Mouse (Mus musculus) myocyte (in vitro differentiated cells): Measurements from ENCODE around the gene Lap3. TPM values are rescaled to one million over a fixed set of nuclear protein-coding genes. Genes with fewer than 3 reads are reported as not detected.

Source experiments
- H3K27me3 ChIP-seq: one replicate; pipeline ENCODE4 v1.6.1; 2011; ENCODE audit not compliant: control insufficient read depth, insufficient read depth, insufficient read length
- H3K36me3 ChIP-seq: one replicate; pipeline ENCODE4 v1.6.1; 2011; ENCODE audit not compliant: control insufficient read depth, insufficient read depth
- H3K4me2 ChIP-seq: one replicate; pipeline ENCODE4 v1.6.1; 2011; ENCODE audit warnings: low read depth, control low read depth
- H3K4me3 ChIP-seq: one replicate; pipeline ENCODE4 v1.5.1; 2011; ENCODE audit warnings: mild to moderate bottlenecking, control low read depth, moderate library complexity
- H3K79me2 ChIP-seq: one replicate; pipeline ENCODE4 v1.6.1; 2011; ENCODE audit not compliant: control insufficient read depth, insufficient read depth
- H3ac ChIP-seq: one replicate; pipeline ENCODE4 v1.6.1; 2011; ENCODE audit not compliant: control insufficient read depth, insufficient read length
- CEBPB ChIP-seq: IDR thresholded peaks from 2 replicates; pipeline ENCODE4 v1.6.1; 2011; ENCODE audit warnings: mild to moderate bottlenecking, moderate library complexity; ENCODE audit not compliant: poor library complexity, insufficient read depth, severe bottlenecking
- MAX ChIP-seq: IDR thresholded peaks from one replicate; pipeline ENCODE4 v1.6.1; 2011; ENCODE audit warnings: low read depth, mild to moderate bottlenecking, control low read depth
- POLR2A ChIP-seq: IDR thresholded peaks from one replicate; pipeline ENCODE4 v1.6.1; 2011; ENCODE audit warnings: low read depth, mild to moderate bottlenecking, control low read depth, moderate library complexity; ENCODE audit not compliant: insufficient read length
- SRF ChIP-seq: IDR thresholded peaks from one replicate; pipeline ENCODE4 v1.6.1; 2011; ENCODE audit warnings: low read depth; ENCODE audit not compliant: control insufficient read depth, insufficient read length
- polyA plus RNA-seq: library from polyadenylated mRNA; unstranded; fragments of >200 nt; fragmentation: generic; extraction: Trizol; gene quantifications from one replicate; pipeline ENCODE4 v1.2.1, GENCODE M21; 2012; ENCODE audit warnings: missing spikeins

Lap3 gene
- polyA plus RNA-seq, 1 experiment, result 70.5 TPM

DNA sequence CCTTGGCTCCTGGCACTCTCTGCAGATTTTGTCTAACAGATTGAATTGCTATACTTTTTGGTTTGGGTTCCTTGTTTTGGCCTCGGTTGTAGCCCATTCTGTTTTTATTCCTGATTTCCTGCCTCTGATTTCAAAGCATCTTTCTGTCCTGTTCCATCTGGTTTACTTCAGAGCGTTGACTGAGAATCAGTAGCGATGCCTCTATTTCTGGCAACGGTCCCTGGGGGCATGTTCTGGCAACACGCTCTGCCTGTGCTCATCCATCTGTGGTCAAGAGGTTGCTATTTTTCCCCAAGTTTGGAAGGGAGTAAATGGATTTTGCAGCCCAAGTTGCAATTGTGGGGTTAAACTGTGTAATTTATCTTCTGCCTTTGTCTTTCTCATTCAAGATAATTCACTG lies 50.2 kb downstream of the Lap3 start:
- Histone ChIP-seq H3K4me3 (no peak overlapping the region), H3K4me2 (no peak overlapping the region), H3K36me3 (no peaks in the 10 kb centered on the region), H3K79me2 (no peaks in the 10 kb centered on the region), H3K27me3 (no peaks in the 10 kb centered on the region), H3ac (no peak overlapping the region)
- TF ChIP-seq SRF, result no peak

DNA sequence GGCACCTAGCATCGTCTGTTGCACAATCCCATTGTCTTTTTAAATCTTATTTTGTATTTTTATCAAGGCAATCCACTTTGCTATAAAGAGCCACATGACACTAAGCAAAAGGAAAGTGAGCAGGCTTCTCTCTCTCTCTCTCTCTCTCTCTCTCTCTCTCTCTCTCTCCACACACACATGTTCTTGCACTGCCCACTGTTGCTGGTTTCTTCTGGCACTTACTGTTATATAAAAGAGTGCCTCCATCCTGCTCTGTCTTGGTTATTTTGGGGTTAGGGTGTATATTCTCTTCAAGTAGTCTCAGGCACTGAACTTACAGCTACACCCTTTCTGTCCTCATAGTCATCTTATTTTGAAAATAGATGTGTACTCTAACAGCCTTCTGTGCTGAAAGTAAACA lies 56.4 kb downstream of the Lap3 start:
- no peak for TF ChIP-seq MAX
- no peak for TF ChIP-seq POLR2A
- TF ChIP-seq CEBPB, result no peak
- H3ac ChIP-seq, result no peak overlapping the region

More for the DNA sequence above, 56.4 kb downstream of the Lap3 start:
- H3K4me2 ChIP-seq, result no peak overlapping the region
- no peaks in the 10 kb centered on the region for H3K79me2 ChIP-seq
- no peaks in the 10 kb centered on the region for H3K27me3 ChIP-seq
- H3K4me3 ChIP-seq, result no peak overlapping the region
- H3K36me3 ChIP-seq, result no peaks in the 10 kb centered on the region

Other genes starting within 250 kb of the Lap3 start
- gene Qdpr, start 43.1 kb upstream of the Lap3 start, polyA plus RNA-seq, result 62.4 TPM
- gene Clrn2, start 39.6 kb upstream of the Lap3 start, polyA plus RNA-seq, result not detected
- gene Med28, start 26.9 kb downstream of the Lap3 start, polyA plus RNA-seq, result 152 TPM
- gene Fam184b, start 146.2 kb downstream of the Lap3 start, polyA plus RNA-seq, result 0.01 TPM
- 6.3 TPM for gene Ncapg, start 176.5 kb downstream of the Lap3 start, polyA plus RNA-seq